Mouse (Mus musculus) limb, embryonic 10.5 days (tissue): ENCODE results near the gene Wnk2. TPM values are rescaled to one million over a fixed set of nuclear protein-coding genes. Genes with fewer than 3 reads are reported as not detected.

Experiments used
- DNase-seq: peaks from one replicate; pipeline ENCODE4 v3.0.0-alpha.2; 2017; ENCODE audit warnings: low spot score
- H3K27ac ChIP-seq: fragments of 300-500 bp; sonication (generic); 2 replicates; pipeline ENCODE4 v1.5.1; 2016; ENCODE audit warnings: mild to moderate bottlenecking
- H3K27me3 ChIP-seq: fragments of 300-500 bp; sonication (generic); 2 replicates; pipeline ENCODE4 v1.6.1; 2016; ENCODE audit warnings: low read depth, mild to moderate bottlenecking; ENCODE audit not compliant: poor library complexity, severe bottlenecking
- H3K36me3 ChIP-seq: fragments of 300-500 bp; sonication (generic); 2 replicates; pipeline ENCODE4 v1.6.1; 2016; ENCODE audit warnings: mild to moderate bottlenecking, moderate library complexity
- H3K4me1 ChIP-seq: fragments of 300-500 bp; sonication (generic); 2 replicates; pipeline ENCODE4 v1.6.1; 2016
- H3K4me3 ChIP-seq: fragments of 300-500 bp; sonication (generic); 2 replicates; pipeline ENCODE4 v1.5.1; 2016; ENCODE audit warnings: mild to moderate bottlenecking, moderate library complexity
- H3K9me3 ChIP-seq: fragments of 300-500 bp; sonication (generic); replicated peaks from 2 replicates; pipeline ENCODE4 v1.6.1; 2016; ENCODE audit warnings: mild to moderate bottlenecking
- WGBS: fragments of 180-500 bp; shearing (Covaris S2); methylation state at CpG from one replicate; pipeline ENCODE4 v1.1.7; 2016; 5-methylcytosine and 5-hydroxymethylcytosine counted together
- polyA plus RNA-seq: library from polyadenylated mRNA; unstranded; fragments of >200 nt; fragmentation: Nextera tagmentation; extraction: Ambion mirVana; gene quantifications from 2 replicates; pipeline ENCODE4 v1.2.1, GENCODE M21; 2016

Gene Wnk2
- polyA plus RNA-seq, 1 experiment from 2014 or later, result 1.3 TPM

DNA sequence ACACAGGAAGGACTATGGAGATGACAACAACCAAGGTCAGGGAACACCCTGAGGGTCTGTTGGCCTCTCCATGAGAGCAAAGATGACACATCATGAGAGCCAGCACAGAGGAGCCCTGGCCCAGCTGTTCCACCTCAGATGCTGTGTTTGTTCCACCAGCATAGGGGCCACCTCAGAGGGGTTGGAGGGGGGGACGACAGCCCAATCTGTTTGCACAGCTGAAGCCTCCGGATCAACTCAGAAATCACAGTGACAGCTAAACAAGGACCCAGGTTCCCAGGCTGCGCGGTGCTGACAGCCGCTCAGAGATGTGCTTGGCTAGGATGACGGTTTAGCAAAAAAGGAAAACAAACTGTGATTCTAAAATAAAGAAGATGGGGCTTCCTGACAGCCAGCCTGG is 53.1 kb downstream of the Wnk2 start:
- no peak for DNase-seq
- Histone ChIP-seq H3K27ac (no peak overlapping the region), H3K27me3 (no peaks in the 10 kb centered on the region), H3K4me3 (no peak overlapping the region), H3K36me3 (no peaks in the 10 kb centered on the region), H3K4me1 (no peaks in the 10 kb centered on the region), H3K9me3 (no peaks in the 10 kb centered on the region)
- 83% methylated on average over 6 of the region's 6 CpGs for WGBS

DNA sequence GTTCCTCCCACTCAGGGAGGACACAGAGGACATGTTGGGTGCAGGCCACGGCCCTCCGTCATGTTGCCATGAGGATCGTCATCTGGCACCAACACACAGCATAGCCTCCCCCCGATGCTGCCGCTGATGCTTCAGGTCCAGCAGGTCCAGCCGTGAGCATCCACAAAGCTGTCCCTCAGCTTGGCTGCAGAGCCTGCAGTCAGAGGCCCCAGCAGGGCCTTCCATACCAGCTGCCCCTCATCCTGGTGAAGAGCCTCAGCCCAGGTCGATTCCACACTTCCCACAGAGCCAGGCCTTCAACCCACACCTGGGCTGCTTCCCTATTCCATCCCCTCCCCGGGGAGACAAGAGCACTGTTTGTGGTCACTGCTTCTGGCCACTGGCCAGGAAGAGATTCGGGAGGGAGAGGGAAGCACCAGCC is 54.3 kb downstream of the Wnk2 start:
- Histone ChIP-seq H3K27ac (no peak overlapping the region), H3K36me3 (no peaks in the 10 kb centered on the region), H3K9me3 (no peaks in the 10 kb centered on the region), H3K4me3 (no peak overlapping the region), H3K27me3 (no peaks in the 10 kb centered on the region), H3K4me1 (no peaks in the 10 kb centered on the region)
- DNase-seq, result no peak
- 83% methylated on average over 9 of the region's 9 CpGs for WGBS

DNA sequence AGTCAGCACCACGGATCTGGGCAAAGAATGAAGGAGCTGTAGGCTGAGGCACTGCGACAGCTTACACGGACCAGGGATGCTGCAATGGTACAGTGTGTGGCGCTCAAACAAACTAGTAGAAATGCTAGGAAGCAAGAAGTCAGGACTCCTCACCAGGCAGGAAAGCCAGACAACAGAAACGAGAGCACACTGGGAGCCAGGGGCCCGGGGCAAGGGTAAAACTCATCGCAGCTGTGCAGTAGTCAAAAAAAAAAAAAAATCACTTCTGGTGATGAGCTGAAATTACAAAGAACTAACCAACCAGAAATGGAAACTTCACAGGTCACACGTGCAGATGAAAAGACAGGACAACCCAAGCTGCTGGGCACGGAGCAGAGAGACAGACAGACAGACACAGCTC is 55.2 kb downstream of the Wnk2 start:
- Histone ChIP-seq H3K27me3 (no peaks in the 10 kb centered on the region), H3K4me3 (no peak overlapping the region), H3K27ac (no peak overlapping the region; the same call in 1 of the 2 replicates), H3K36me3 (no peaks in the 10 kb centered on the region), H3K9me3 (no peaks in the 10 kb centered on the region), H3K4me1 (no peaks in the 10 kb centered on the region)
- DNase-seq, result no peak
- WGBS, result 90% methylated on average over 9 of the region's 9 CpGs

DNA sequence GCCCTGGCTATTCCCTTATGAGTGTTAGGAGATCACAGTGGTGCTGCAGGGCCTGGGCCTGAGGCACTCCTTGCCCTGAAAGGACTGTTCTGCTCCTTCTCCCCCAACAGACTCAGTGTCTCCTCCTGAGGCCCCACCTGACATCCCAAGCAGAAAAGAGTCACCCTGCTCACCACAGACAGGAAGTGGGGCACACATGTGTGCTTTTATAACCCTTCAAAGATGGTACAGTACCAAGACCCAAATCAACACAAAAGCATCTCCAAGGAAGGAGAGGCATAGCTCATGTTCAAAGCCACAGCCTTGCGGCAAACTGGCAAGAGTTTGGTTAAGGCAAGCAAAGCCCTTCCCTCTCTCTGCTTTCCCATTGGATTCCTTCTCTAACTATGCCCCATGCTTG is 57.6 kb downstream of the Wnk2 start:
- 92% methylated on average over 1 of the region's 1 CpGs for WGBS
- no peak overlapping the region for H3K4me3 ChIP-seq
- H3K27ac ChIP-seq, result no peak overlapping the region
- no peaks in the 10 kb centered on the region for H3K27me3 ChIP-seq
- H3K4me1 ChIP-seq, result no peaks in the 10 kb centered on the region
- no peaks in the 10 kb centered on the region for H3K9me3 ChIP-seq
- DNase-seq, result no peak
- no peaks in the 10 kb centered on the region for H3K36me3 ChIP-seq

DNA sequence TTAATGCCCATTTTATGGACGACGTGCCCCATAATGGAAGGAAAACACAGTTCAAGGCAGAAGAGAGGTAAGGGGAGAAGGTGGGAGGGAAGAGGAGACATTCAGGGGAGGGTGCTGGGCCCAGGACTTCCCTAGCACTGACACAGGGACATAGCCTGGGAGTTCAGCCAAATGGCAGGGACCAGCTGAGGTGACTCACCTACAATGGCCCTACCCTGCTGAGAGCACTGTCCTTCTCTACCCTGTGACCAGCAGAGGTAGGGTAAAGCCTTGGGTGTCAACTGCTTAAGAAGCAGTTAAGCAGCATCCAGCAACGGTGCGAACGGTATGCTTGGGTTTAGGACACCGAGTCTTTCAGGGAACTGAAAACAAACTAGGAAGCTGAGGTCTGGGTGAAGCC is 58.9 kb downstream of the Wnk2 start:
- Histone ChIP-seq H3K4me1 (no peaks in the 10 kb centered on the region), H3K27me3 (no peaks in the 10 kb centered on the region), H3K9me3 (no peaks in the 10 kb centered on the region), H3K4me3 (no peak overlapping the region), H3K27ac (no peak overlapping the region), H3K36me3 (no peaks in the 10 kb centered on the region)
- 88% methylated on average over 6 of the region's 6 CpGs for WGBS
- DNase-seq, result no peak

DNA sequence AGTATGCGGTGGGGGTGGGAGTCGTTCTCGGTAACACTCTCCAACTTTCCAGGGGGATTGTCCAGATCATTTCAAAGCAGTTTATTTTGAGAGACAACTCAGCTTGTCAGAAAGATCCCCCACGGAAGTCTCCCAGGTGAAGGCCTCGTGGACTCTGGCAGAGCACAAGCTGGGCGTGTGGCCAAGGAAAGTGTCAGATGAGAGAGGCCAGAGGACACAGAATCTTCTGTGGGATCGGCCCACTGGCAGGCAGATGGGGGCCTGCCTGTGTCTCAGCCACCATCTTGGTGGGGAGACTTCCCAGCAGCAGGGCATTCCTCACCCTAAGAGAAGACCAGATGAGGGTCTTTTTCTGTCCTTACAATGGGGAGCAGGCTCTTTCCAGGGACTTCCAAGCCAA is 60.4 kb downstream of the Wnk2 start:
- Histone ChIP-seq H3K36me3 (no peaks in the 10 kb centered on the region), H3K4me3 (no peak overlapping the region), H3K27me3 (no peaks in the 10 kb centered on the region), H3K9me3 (no peaks in the 10 kb centered on the region), H3K4me1 (0 out of 2 replicates have a peak, but pooled peaks cover 3% of the 10 kb centered on the region), H3K27ac (no peak overlapping the region)
- DNase-seq, result no peak
- WGBS, result 88% methylated on average over 7 of the region's 7 CpGs

DNA sequence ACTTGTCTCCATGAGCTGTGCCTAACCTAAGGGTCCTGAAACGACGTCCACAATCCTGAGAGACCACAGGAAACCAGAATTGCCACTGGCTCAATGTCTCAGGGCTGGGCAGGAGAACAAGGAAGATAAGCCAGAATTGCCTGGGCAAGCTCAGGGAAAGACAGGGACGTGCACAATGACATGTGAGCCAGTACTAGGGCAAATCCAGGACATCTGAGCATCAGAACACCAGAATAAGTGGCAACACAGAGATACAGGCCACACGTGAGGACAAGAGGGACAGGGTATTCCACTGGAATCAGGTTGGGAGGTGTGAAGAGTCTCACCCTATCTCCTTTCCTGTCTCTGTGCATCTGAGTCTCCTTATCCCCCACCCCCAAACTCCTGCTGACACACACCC is 61.4 kb downstream of the Wnk2 start:
- 75% methylated on average over 4 of the region's 4 CpGs for WGBS
- no peak overlapping the region for H3K27ac ChIP-seq
- H3K4me3 ChIP-seq, result no peak overlapping the region
- no peak for DNase-seq
- H3K4me1 ChIP-seq, result peaks cover 10% of the 10 kb centered on the region; the same call in 1 of the 2 replicates
- H3K9me3 ChIP-seq, result no peaks in the 10 kb centered on the region
- H3K36me3 ChIP-seq, result no peaks in the 10 kb centered on the region
- no peaks in the 10 kb centered on the region for H3K27me3 ChIP-seq

DNA sequence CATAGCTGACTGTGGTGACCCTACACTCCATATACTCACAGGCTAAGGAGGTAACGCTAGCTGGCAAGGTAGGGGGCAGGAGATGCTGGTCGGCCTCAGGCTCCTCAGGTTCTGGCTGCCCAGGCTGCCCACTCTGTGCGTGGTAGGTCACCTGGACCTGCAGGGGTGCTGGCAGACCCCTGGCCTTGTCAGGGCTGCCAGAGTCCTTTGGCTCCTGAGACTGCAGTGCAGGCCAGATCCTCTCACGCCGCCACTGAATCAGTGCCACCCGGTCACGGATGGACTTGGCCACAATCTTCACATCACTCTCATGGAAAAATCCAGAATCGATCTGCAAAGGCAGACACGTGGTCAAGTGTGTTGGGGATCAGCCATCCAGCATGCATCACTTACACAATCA is 62.6 kb downstream of the Wnk2 start:
- Histone ChIP-seq H3K4me3 (no peak overlapping the region), H3K4me1 (peaks cover 10% of the 10 kb centered on the region; the same call in 1 of the 2 replicates), H3K36me3 (no peaks in the 10 kb centered on the region), H3K27me3 (no peaks in the 10 kb centered on the region), H3K27ac (no peak overlapping the region), H3K9me3 (no peaks in the 10 kb centered on the region)
- 94% methylated on average over 9 of the region's 9 CpGs for WGBS
- DNase-seq, result no peak

DNA sequence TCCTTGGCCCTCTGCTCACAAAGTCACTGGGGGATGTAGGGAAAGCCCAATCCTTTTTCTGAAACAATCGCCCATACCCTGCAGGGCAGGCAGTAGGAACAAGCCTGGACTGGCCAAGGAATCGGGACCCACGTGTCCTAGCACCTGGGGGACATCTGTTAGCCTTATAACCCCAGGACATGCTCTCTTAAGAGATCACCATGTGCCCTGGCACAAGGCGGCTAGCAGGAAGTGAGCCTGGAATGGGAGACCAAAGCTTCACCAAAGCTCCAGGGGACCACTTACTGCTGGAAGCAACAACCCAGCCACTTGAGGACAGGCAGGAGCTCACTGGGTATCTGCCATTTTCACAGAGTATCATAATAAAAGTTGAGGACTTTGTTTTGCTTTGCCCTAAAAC is 63.0 kb downstream of the Wnk2 start:
- DNase-seq, result no peak
- 75% methylated on average over 4 of the region's 4 CpGs for WGBS

DNA sequence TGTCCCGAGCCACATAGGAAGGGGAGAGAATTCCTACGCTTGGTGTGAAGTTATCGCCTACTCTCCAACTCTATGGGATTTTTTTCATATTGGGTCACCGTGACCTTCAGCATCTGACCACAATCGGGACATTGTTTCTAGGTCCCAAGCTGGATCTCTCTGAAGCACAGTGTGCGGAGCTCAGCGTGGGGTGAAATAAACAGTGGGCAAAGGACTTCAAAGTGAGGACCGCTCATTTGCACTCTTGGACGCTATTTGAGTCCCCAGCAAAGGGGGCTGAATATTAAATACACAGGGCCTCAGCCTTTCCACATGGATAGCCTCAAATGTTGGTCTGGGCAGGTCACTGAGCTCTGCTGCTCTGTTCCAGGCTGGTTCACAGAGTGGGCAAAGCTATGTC is 63.9 kb downstream of the Wnk2 start:
- WGBS, result 89% methylated on average over 9 of the region's 9 CpGs
- Histone ChIP-seq H3K27ac (no peak overlapping the region), H3K36me3 (no peaks in the 10 kb centered on the region), H3K4me3 (no peak overlapping the region), H3K27me3 (no peaks in the 10 kb centered on the region), H3K9me3 (no peaks in the 10 kb centered on the region), H3K4me1 (peaks cover 10% of the 10 kb centered on the region; the same call in 1 of the 2 replicates)
- DNase-seq, result no peak

More for the DNA sequence above, 63.0 kb downstream of the Wnk2 start:
- no peak overlapping the region for H3K4me3 ChIP-seq
- H3K9me3 ChIP-seq, result no peaks in the 10 kb centered on the region
- H3K4me1 ChIP-seq, result peaks cover 10% of the 10 kb centered on the region; the same call in 1 of the 2 replicates
- H3K36me3 ChIP-seq, result no peaks in the 10 kb centered on the region
- H3K27ac ChIP-seq, result no peak overlapping the region
- no peaks in the 10 kb centered on the region for H3K27me3 ChIP-seq

DNA sequence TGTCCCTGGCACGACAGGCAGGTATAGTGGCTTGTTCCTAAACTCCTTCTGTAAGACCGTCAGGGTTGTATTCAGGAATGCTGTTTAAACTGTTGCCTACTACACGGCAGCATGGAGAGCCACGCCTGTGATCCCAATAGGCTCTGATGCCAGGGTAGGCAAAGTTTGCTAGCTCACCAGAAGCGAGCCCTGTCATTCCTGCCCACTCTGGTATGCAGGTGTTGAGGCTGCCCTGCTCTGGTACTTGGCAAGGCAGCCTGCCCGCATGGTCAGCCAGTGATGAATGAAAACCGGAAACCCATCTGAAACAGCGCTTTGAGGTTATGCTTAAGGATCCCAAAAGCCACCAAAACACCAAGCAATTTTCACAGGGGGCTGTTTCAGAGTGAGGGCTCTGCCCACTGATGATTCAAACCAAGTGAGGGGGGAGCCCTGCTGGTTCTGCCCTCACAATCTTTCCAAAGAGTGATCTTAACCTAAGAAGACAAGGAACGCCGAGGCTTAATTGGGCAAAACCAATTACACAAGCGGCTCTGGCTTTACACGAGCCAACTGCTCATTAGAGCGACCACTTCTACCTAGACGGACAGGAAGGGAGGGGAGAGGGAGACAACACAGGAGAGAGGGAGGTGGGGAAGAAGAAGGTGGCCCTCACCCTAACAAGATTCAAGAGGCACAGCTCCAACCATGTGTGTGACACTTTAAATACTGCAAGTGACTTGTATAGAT is 65.5 kb downstream of the Wnk2 start:
- Histone ChIP-seq H3K36me3 (no peaks in the 10 kb centered on the region), H3K27ac (no peak overlapping the region), H3K4me3 (no peak overlapping the region), H3K9me3 (no peaks in the 10 kb centered on the region), H3K4me1 (peaks cover 10% of the 10 kb centered on the region; the same call in 1 of the 2 replicates), H3K27me3 (no peaks in the 10 kb centered on the region)
- no peak for DNase-seq
- WGBS, result 85% methylated on average over 14 of the region's 14 CpGs

DNA sequence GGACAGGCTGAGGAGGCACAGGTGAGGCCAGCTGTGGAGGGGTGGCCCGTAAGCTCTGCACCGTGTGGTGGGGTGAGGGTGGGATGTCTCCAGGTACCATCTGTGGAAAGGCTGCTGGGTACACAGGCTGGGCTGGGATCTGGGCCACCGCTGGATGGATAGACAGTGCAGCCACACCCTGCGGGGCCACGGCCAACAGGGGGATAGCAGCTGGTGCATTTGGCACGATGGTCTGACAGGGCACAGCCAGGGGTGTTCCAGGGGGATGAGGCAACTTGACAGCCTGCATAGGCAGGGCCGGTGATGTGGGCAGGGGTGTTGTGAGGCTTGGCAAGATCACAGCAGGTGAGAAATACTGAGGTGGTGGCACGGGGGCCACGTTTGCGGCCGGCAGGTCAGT is 71.6 kb downstream of the Wnk2 start:
- Histone ChIP-seq H3K4me3 (no peak overlapping the region), H3K27ac (no peak overlapping the region), H3K36me3 (no peaks in the 10 kb centered on the region), H3K4me1 (0 out of 2 replicates have a peak, but pooled peaks cover 3% of the 10 kb centered on the region), H3K9me3 (no peaks in the 10 kb centered on the region), H3K27me3 (no peaks in the 10 kb centered on the region)
- DNase-seq, result no peak
- WGBS, result 90% methylated on average over 11 of the region's 11 CpGs

DNA sequence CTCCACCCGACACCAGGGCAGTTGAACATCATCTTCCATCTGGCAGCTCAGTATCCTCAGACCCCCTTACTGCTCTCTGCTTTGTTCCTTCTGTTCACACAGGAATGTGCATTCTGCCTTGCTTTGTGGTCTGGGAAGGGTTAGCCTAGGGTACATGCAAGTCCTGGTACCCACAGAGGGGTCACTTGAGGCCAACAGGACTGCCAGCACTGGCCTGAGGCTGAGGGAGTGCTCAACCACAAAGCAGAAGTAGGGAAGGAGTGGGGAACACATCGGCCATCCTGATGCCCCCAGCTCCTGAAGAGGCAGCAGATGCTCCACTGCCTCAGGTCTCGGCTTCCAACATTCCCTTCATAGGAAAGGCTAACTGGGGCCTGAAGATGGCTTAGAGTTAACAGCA is 72.4 kb downstream of the Wnk2 start:
- H3K36me3 ChIP-seq, result no peaks in the 10 kb centered on the region
- no peak overlapping the region for H3K27ac ChIP-seq
- H3K4me1 ChIP-seq, result 0 out of 2 replicates have a peak, but pooled peaks cover 3% of the 10 kb centered on the region
- no peak overlapping the region for H3K4me3 ChIP-seq
- WGBS, result 82% methylated on average over 3 of the region's 3 CpGs
- DNase-seq, result no peak
- no peaks in the 10 kb centered on the region for H3K27me3 ChIP-seq
- H3K9me3 ChIP-seq, result no peaks in the 10 kb centered on the region

DNA sequence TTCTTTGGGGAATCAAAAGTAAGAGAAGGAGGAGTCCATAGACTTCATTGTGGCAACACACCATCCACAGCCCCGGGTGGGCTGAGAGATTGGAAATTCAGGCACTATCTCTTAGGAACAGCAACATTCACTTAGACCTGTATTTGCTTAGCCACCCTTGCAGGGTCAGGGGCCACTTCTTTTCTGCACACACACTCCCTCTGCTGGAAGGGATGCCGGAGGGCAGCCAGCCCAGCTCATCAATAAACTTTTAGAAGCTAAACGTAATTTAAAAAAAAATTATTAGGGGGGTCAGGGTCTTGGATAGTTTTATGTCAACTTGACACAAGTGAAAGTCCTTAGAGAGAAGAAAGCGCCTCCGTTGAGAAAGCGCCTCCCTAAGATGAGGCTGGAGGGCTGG is 74.5 kb downstream of the Wnk2 start:
- DNase-seq, result no peak
- Histone ChIP-seq H3K9me3 (no peaks in the 10 kb centered on the region), H3K27ac (no peak overlapping the region), H3K27me3 (no peaks in the 10 kb centered on the region), H3K4me1 (0 out of 2 replicates have a peak, but pooled peaks cover 3% of the 10 kb centered on the region), H3K36me3 (no peaks in the 10 kb centered on the region), H3K4me3 (no peak overlapping the region)
- WGBS, result 79% methylated on average over 6 of the region's 6 CpGs
